Mouse (Mus musculus): ENCODE measurements at regions not wholly inside any gene's neighbourhood (a gene's known extent, or its start where the extent isn't known, plus 50 kb on each side); places are given as distances from the start of the nearest gene placed in this dataset.

DNA sequence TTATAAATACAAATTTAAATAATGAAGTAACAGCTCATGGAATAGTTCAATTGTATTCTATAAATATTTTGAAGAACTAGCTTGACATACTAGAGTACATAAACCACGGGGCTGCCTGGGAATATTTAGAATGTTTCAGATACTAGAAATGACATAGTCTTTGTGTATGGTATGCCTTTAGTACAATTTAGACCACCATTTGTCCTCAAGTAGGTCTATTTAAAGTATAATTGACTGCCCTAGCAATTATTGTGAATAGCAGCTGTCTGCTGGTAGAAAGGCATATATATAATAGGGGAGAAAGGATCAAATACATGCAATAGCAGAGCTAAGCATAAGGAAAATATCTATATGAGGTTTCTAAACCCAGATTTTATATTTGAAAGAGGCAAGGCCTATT lies 550.6 kb upstream of the Itga1 start:
- peaks cover 15% of the 10 kb centered on the region for H3K9me3 ChIP-seq (replicated peaks; ENCODE audit: low read length)
- no peaks in the 10 kb centered on the region for H3K79me2 ChIP-seq (replicated peaks; ENCODE audit: control insufficient read depth, extremely low read depth, insufficient read depth, poor library complexity, severe bottlenecking)
- no peak overlapping the region for H3K27ac ChIP-seq (ENCODE audit: insufficient read depth, low read depth)
- H3K36me3 ChIP-seq (replicated peaks in 1 of 2; ENCODE audit: control insufficient read depth in 1 of 2, insufficient read depth in 1 of 2, low read length in 1 of 2) = no peaks in the 10 kb centered on the region
- in situ Hi-C loops (cut with MboI; ENCODE audit: low pct_ligation_motif_present, low pct_unique_long_range_greater_than_20kb, low sequenced_read_pairs) (no loop called here), dilution Hi-C loops (cut with MboI; ENCODE audit: extremely low pct_ligation_motif_present, extremely low pct_unique_long_range_greater_than_20kb, low sequenced_read_pairs) (no loop called here)
- no peak for DNase-seq (ENCODE audit: extremely low read depth)
- no peaks in the 10 kb centered on the region for H3K27me3 ChIP-seq (replicated peaks)
- no peak overlapping the region for H3K4me3 ChIP-seq (replicated peaks in 1 of 3; ENCODE audit: low read depth in 2 of 3, low read length in 2 of 3, poor library complexity in 1 of 3)
- H3K4me1 ChIP-seq (ENCODE audit: control insufficient read depth in 1 of 2, insufficient read depth in 2 of 2) = no peaks in the 10 kb centered on the region
- H3K9ac ChIP-seq (ENCODE audit: insufficient read depth, low read depth) = no peak overlapping the region
- H3K4me2 ChIP-seq (ENCODE audit: insufficient read depth, low read depth, poor library complexity, severe bottlenecking) = no peak overlapping the region
- no peak for TF ChIP-seq CTCF (conservative IDR thresholded peaks at IDR 0.05 in 1 of 2, IDR thresholded peaks at IDR 0.05 in 1 of 2; ENCODE audit: low read depth in 2 of 2, low read length in 2 of 2)
- no peak for TF ChIP-seq RCOR1 (conservative IDR thresholded peaks at IDR 0.05; ENCODE audit: low read depth, low read length)
- TF ChIP-seq JUN (IDR thresholded peaks at IDR 0.05; ENCODE audit: insufficient read depth, low read depth, low read length) = no peak
- TF ChIP-seq SMC3 (IDR thresholded peaks at IDR 0.05; ENCODE audit: low read depth, low read length) = no peak
- TF ChIP-seq MAX (IDR thresholded peaks at IDR 0.05; ENCODE audit: low read length) = no peak
- TF ChIP-seq MEF2A (IDR thresholded peaks at IDR 0.05; ENCODE audit: borderline replicate concordance, low read depth, low read length) = no peak
- TF ChIP-seq E2F4 (IDR thresholded peaks at IDR 0.05; ENCODE audit: insufficient replicate concordance, low read depth, low read length) = no peak
- no peak for TF ChIP-seq JUND (conservative IDR thresholded peaks at IDR 0.05; ENCODE audit: low read depth, low read length)
- TF ChIP-seq ZNF384 (IDR thresholded peaks at IDR 0.05; ENCODE audit: low read depth, low read length) = no peak
- no peak for TF ChIP-seq MYC (IDR thresholded peaks at IDR 0.05; ENCODE audit: low read depth, low read length)
- no peak for TF ChIP-seq MAZ (IDR thresholded peaks at IDR 0.05; ENCODE audit: low read depth, low read length)
- TF ChIP-seq ZC3H11A (IDR thresholded peaks at IDR 0.05; ENCODE audit: low read depth, low read length) = no peak
- TF ChIP-seq POLR2AphosphoS2 (IDR thresholded peaks at IDR 0.05; ENCODE audit: low read depth, low read length) = no peak
- TF ChIP-seq KAT2A (IDR thresholded peaks at IDR 0.05; ENCODE audit: insufficient replicate concordance, low read length) = no peak
- TF ChIP-seq TBP (conservative IDR thresholded peaks at IDR 0.05; ENCODE audit: low read depth, low read length) = no peak
- TF ChIP-seq SIN3A (IDR thresholded peaks at IDR 0.05; ENCODE audit: low read length) = no peak

DNA sequence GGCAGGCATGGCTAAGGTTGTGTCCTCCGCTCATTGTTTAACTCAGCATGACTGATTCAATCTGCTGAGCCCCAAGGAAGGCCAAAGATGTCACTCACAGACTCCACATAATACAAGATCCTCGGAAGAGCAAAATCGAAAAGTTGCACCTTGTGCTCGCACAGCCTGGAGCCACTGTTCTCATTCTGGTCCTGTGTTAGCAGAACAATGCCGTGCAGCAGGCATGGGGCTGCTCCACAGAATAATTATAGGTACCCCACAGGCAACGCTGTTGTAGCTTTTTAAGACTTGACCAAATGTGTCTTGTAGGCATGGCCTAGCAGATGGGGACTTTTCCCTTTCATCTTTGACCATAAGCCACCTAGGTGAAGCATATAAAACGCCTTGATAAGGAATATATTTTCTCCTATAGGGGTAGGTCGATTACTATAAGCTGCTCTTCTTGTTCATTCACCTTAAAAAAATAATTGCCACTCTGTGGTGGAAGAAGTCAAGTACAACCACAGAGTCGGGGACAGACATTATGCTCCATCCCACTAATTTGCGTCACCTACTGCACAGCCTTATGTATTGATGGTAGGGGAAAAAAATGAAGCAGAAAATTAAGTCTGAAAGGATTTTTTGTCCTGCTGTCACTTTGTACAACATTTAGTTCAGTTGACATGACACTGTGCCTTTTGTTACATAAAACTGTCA lies 529.8 kb upstream of the Itga1 start:
- no peak for DNase-seq (ENCODE audit: extremely low read depth)
- Histone ChIP-seq H3K9me3 (replicated peaks; ENCODE audit: low read length) (peaks cover 22% of the 10 kb centered on the region), H3K4me3 (replicated peaks in 1 of 3; ENCODE audit: low read depth in 2 of 3, low read length in 2 of 3, poor library complexity in 1 of 3) (no peak overlapping the region), H3K79me2 (replicated peaks; ENCODE audit: control insufficient read depth, extremely low read depth, insufficient read depth, poor library complexity, severe bottlenecking) (no peaks in the 10 kb centered on the region), H3K4me2 (ENCODE audit: insufficient read depth, low read depth, poor library complexity, severe bottlenecking) (no peak overlapping the region), H3K36me3 (replicated peaks in 1 of 2; ENCODE audit: control insufficient read depth in 1 of 2, insufficient read depth in 1 of 2, low read length in 1 of 2) (no peaks in the 10 kb centered on the region), H3K27ac (ENCODE audit: insufficient read depth, low read depth) (no peak overlapping the region), H3K9ac (ENCODE audit: insufficient read depth, low read depth) (no peak overlapping the region), H3K27me3 (replicated peaks) (no peaks in the 10 kb centered on the region), H3K4me1 (ENCODE audit: control insufficient read depth in 1 of 2, insufficient read depth in 2 of 2) (no peaks in the 10 kb centered on the region)
- dilution Hi-C loops (cut with MboI; ENCODE audit: extremely low pct_ligation_motif_present, extremely low pct_unique_long_range_greater_than_20kb, low sequenced_read_pairs) (no loop called here), in situ Hi-C loops (cut with MboI; ENCODE audit: low pct_ligation_motif_present, low pct_unique_long_range_greater_than_20kb, low sequenced_read_pairs) (no loop called here)
- TF ChIP-seq RAD21 (IDR thresholded peaks at IDR 0.05; ENCODE audit: low read depth, low read length) (no peak), CHD2 (IDR thresholded peaks at IDR 0.05; ENCODE audit: low read length) (no peak), E2F4 (IDR thresholded peaks at IDR 0.05; ENCODE audit: insufficient replicate concordance, low read depth, low read length) (no peak), HCFC1 (IDR thresholded peaks at IDR 0.05; ENCODE audit: low read depth, low read length) (no peak), MYC (IDR thresholded peaks at IDR 0.05; ENCODE audit: low read depth, low read length) (no peak), NELFE (IDR thresholded peaks at IDR 0.05; ENCODE audit: low read depth, low read length) (no peak), BHLHE40 (IDR thresholded peaks at IDR 0.05; ENCODE audit: low read depth, low read length) (no peak), ZKSCAN1 (IDR thresholded peaks at IDR 0.05; ENCODE audit: borderline replicate concordance, low read depth, low read length) (no peak)
